Mouse (Mus musculus) kidney, adult 11 months (tissue): ENCODE data around the gene Gm128.
A peak's percentile ranks its signal among the peaks of the same experiment; 100 is the strongest.

Experiments
- DNase-seq: peaks from one replicate; pipeline ENCODE4 v3.0.0; 2022

The Gm128 gene

DNA sequence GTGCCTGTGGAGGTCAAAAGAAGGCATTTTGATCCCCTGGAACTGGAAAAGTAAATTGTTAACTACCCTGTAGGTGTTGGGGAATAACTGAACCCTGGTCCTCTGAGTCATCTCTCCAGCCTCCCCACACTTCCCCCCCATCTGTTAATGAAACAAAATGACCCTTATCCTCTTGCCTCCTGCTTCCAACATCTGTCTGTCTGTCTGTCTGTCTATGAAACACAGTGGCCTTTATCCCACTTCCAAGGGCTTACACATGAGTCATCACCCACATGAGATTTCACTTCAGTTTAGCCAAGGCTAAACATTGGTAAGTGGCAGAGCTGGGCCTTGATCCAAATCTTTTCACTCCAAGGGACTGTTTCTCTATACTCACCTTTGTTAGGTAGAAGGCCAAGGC, 26.5 kb upstream of the Gm128 start:
- peak; percentile 53 for DNase-seq

DNA sequence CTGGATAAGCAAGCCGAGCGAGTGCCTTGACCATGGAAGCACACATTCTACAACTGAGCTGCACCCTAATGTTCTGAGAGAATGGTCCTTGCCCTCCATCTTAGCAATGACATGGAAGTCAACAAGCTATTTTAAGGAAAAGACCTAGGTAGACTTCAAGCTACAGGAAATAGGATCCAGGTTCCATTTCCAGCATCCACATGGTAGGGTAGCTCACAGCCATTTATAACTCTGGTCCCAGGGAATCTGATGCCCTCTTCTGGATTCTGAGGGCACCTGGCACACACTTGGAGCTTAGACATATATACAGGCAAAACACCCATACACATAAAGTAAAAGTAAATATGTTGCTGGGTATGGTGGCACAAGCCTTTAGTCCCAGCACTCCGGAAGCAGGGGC, 24.7 kb upstream of the Gm128 start:
- DNase-seq: no peak

DNA sequence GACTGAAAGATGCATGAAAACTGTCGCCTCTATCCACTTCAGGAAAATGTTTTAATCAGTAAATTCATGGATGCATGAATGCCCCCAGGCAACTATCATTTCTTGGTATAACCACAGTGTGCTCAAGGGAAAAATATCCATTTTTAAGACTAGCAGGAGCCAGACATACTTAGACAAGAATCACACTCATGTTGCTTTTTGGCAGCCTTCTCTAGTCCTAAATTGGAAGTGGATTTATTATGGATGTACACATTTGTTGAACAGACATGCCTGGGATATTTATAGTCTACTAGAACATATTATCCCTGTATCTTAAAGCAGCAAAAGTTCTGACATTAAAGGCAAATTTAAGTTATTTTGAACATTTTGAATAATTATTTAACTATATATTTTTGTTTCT, 23.3 kb upstream of the Gm128 start:
- DNase-seq: no peak

DNA sequence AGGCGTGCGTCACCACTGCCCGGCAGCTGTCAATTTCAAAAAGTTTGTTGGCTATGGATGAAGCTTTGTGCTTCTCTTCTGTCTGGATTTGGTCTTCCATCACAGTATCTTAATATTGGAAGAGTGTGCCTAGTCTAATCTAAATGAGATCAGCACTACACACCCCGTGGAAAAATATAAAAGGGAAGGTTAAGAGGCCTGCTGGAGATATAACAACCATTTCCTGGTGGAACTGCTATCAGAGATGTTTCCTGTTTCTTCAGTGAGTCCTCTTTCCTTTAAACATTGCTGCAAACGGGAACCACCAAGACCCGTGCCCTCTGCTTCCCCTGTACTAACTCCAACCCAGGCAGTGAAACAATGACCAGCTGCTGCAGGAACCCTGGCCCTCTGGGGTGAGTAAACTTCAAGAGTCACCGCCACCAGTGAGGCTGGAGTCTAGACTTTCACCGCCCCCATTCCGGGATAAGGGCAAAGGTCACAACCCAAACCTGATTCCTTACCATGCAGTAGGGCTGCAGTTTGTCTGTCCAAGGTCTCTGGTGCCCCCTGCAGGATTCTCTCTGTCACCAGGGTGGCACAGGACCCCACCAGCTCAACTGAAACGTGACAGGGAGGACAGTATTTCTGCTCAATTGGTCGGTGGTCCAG, 21.8 kb upstream of the Gm128 start:
- peak; percentile 91 for DNase-seq

DNA sequence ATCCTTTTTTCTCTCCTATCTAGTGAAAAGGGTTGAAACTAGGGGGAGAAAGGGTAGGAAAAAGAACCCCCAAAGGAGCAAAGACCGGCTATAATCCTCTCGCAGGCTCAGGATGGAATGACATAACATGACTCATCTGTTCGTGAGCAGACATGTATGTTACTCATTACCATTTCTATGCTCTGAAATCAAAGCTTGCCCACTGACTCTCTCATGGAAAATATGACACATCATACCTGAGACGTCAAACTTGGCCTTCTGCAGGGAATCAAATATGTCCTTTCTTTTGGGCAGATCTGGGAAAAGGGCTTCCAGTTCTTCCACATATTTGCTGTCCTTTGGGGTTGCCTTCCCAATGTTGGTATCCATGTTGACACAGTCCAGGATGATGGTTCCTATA, 20.6 kb upstream of the Gm128 start:
- DNase-seq: no peak

DNA sequence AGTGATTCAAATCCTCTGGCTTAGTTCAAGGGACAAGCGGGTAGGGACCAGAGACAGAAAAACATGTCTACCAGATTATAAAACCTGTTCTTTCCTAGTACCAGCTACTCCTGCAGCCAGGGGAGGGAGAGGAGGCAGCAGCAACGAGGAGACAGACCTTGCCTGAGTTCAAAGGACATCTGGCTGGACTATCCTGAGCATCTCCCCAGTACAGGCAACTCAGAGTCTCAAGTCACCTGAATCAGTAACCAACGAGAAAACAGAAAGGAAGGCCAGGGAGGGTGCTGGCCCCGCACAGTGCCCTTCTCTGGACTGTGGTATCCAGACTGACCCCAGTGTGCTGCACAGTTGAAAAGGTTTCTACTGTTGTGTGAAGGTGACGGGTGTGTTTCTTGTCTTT, 15.5 kb upstream of the Gm128 start:
- peak; percentile 66 for DNase-seq

DNA sequence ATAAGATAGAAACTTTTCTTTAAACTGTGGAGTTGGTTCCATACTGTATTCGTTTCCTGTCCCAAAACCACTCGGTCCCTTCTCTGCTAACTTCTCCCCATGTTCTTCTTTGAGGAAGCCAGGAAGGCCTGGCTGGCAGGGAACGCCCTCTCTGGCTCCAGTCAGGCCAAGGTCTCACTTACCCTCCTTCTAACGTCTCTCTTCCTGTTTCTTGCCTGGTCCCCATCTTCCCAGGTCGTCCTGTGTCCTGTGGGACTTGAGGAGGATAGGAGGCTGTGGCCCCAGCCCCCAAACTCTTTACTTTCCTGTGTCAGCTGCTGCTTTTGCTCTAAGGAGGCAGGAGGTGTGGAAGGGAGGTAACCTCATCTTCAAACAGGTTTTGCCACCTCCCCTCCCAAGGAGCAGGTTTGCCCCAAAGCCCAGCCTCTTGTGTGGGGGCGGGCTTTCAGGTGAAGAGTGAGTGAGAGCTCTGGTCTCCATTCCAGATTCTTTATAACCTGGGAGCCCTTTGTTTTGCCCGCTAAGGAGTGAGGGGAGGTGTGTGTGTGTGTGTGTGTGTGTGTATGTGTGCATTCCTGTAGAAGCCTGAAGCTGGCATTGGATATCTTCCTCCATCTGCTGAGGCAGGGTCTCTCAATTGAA, 9.5 kb upstream of the Gm128 start, which contains the start of gene Bnipl:
Bnipl (minus strand) TSS at position 411 of the 642 bp plus-strand sequence.
- DNase-seq: no peak

DNA sequence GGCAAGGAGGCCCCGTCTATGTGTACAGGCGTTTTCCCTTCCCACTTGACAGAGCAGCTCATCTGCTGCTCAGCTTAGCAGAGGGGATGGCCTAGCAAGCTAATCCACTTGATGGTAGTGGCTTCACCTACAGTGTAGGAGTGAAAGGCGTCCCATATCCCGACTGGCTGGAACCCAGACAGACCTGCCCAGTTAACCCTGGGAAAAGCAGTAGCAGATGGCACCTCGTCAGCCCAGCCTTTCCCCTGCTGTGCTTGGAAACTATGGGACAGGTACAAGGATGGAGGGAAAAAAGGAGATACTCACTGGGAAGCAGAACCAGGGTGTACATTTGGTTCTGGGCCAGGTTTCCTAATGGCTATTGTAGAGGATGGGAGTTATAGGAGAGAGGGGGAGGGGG, 9.0 kb upstream of the Gm128 start:
- DNase-seq: no peak

DNA sequence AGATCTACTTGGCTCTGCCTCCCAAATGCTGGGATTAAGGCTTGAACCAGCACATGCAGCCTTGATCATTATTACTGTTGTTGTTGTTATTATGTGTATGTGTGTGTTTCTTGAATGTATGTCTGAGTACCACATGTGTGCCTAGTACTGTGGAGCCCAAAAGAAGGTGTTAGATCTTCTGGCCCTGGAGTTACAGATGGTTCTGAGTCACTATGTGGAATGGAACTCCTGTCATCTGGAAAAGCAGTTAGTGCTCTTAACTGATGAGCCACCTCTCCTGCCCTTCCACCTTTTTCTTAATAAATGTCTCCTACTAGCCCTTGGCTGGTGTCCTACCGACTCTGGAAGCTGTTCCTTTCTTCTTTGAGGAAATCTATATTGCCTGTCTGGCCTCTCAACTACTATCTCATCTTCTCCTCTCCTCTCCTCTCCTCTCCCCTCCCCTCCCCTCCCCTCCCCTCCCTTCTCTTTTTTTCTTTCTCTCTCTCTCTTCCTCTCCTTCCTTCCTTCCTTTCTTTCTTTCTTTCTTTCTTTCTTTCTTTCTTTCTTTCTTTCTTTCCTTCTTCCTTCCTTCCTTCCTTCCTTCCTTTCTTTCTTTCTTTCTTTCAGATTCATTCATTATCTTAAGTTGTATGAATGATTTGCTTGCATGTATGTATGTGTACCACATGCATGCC, 6.4 kb upstream of the Gm128 start:
- DNase-seq: no peak

DNA sequence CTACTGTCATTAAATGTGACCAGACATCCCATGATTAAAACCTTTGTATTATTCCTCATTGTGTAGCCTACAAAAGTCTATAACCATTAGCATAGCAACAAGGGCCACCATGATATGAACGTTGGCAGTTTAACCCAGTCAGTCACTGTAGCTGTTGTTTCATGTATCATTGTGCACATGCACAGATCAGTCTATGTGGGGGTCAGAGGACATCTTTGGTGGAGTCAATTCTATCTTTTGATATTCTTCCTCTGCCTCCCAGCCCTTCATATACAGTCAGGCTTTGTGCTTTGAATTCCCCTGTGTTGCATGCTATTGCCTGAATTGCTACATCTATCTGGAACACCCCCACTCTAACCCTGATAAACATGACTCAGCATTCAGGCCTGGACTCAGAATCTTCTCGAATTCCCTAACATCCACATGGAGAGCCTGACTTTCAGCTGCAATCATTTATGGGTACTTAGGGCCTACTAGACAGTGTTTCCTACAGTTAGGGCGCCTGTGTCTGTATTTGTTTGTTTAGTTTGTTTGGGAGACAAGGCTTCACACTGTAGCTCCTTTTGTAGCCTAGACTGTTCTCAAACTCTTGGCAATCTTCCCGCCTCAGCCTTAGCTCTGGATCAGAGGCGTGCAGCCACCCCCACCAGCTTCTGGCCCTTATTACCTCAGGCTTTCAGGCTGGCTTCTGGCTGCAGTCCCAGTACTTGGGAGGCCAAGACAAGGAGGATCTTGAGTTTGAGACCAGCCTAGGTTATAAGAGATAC, 5.2 kb upstream of the Gm128 start:
- peak; percentile 50 for DNase-seq

DNA sequence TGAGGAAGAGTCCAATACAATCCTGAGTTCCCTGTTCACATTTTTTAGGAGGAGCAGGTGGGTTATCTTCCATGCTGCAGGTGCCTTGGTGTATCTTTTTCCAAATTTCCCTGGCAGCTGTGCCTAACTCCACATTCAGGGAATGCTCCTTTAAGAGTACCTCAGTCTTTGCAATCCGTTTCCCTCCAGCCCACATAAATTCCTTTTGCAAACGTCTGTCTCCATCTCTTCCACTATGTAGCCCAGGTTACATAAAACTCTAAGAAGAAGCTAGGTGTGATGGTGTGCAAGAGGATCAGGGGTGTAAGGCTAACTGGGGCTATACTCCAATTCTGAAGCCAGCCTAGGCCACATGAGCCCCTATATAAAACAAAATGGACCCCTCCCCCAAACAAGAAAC, 1.7 kb upstream of the Gm128 start:
- no peak for DNase-seq

DNA sequence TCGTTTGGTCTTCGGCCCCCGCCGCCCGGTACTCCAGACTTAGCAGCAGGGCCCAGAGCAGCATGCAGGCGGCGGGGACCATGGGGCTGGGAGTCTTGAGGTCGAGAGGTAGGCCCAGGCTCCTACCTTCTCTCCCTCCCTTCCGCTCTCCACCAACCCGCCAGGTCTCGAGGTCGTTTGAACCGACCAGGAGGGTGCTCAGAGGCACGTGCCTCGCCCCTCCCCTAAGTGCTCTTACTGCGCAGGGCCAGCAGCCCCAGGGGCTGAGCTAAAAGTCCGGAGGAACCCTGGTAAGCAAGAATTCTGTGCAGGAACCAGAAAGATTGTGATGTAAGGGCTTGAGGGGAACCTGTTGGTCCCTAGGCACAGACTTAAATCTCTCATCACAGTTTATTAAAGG, 498 bp downstream of the Gm128 start:
- DNase-seq: no peak

DNA sequence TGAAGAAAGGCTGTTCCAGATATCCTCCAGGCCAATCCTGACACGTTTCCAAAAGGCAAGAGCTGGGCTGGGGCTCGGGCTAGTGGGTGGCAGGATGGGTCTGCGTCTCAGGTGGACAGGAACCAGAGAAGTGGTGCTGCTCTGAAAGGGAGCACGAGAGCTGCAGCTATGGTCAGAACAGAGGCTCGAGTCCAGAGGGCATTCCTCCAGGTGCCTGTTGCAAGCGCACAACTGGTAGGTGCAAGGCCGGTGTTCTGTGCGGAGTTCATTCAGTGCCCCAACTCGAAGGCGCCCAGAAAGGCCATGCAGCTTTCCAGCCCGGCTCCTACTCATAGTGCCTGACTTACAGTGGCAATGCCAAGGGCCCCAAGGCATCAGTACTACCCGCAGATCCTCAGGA, 1.4 kb downstream of the Gm128 start:
- DNase-seq: peak; percentile 23

DNA sequence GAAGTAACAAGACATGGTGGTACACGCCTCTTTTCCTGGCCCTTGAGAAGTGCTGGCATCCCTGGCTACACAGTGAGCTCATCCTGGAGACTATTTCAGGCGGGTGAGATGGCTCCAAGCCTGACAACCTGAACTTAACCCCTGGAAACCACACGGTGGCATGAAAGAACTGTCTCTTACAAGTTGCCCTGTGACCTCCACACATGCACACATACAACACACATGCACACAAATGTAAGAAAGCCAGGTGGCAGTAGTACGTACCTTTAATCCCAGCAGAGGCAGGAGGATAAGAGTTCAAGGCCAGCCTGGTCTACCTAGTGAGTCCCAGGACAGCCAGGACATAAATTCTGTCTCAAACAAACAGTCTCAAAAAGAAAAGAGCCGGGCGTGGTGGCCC, 2.4 kb downstream of the Gm128 start:
- DNase-seq: no peak

DNA sequence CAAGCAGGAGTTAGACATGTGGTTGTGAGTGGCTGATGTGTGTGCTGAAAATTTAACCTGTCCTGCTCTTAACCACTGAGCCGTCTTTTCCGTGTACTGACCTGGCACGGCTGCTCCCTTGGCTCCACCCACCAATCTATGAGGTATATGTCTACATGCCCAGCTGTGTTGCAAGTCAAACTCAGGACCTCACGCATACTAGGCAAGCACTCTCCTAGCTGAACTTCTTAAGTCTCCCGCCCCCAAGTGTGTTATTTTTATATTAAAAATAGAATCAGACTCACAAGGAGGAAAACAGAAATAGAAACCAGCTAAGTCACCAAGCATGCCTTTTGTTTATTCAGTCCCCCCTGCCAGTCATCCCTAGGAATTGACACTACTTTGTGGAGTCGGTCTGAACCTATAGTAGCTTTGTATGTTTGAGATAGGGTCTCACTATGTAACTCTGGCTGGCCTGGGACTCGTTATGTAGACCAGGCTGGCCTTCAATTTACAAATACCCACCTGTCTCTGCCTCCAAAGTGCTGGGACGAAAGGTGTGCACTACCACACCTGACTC, 3.8 kb downstream of the Gm128 start:
- no peak for DNase-seq

DNA sequence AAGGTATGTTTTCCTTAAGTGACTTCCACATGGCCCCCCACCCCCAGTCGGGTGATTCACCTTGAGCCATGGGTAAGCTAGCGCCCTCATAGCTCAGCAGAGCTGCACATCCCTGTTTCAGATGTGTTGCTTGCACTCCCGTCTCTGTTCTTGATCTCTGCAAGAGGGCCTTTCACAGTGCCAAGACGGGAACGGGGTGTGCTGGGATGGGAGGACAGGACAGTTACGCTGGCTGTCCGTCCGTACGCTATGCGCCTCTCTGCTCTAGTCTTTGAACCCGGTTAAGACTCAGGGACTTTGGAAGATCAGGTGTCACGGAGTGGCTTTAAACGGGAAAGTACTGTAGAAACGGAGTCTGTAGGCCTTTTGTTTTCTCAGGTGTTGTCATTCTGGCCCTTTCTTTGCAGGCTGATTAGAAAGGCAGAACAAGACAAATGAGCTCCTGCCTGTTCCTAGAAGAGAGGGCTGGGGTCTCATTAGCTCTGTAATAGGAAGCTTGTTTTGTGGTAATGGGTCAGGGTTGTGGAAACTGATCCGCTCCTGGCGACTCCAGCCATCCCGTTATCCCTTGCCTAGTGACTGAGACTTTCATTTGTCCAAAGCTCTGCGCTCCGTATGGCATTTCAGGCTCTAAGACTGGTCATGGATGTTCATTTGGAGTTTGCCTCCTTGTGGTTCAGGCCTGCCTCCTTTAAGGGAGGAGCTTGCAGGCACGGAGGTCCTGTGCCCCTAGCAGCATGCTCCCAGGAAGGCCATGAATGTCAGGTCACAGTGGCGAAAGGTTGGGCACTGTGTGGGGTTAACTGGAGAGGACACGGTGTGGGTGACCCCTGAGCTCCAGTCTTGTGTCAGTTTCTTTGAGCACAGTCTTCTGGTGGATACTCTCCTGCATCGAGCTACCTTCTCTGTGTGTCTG, 5.8 kb downstream of the Gm128 start:
- DNase-seq: no peak

DNA sequence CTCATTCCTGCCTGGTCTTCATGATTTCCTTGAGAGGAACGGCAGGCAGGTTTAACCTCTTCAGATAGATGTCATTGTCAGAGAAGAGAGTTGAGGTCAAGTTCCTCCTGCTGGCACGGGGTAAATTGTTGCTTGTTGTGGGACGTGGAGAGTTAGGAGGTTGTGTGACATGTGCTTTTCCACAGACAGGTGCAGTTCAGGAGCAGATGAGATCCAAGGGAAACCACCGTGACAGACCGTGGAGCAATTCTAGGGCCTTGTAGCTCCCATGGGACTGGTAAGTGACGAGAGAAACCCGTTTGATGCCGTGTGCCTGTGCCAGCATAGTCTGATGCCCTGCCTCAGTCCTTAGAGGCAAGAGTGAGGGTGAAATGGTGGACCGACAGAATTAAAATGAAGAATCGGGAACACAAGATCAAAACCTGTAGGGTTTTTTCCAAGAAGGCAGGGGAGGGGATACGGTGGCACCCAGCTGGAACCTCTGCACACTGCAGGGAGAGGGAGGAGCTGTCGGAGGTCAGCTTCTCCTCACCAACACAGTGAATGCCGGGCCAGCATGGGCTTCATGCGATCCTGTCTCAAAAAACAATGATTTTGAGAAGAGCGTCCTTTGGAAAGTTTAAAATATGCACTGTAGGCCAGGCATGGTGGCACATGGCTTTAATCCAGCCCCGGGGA, 8.0 kb downstream of the Gm128 start:
- peak; percentile 29 for DNase-seq

DNA sequence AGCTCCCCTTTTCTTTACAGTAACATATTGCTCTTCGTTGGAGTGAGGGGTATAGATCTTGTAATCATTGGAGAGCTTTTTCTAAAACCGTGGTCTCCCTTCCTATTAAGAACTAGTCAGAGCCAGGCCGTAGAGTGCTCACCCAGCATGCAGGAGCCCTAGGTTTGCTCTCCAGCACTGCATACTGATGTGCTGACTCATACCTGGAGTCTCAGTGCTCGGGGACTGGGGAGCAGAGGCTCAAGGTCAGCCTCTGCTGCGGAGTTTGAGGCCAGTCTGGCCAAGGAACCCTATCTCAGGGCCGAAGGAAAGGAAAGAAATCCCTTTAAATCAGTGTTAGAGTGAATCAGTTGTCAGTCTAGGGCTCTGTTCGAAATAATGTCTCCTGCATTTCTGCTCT, 8.6 kb downstream of the Gm128 start:
- DNase-seq: peak; percentile 78

DNA sequence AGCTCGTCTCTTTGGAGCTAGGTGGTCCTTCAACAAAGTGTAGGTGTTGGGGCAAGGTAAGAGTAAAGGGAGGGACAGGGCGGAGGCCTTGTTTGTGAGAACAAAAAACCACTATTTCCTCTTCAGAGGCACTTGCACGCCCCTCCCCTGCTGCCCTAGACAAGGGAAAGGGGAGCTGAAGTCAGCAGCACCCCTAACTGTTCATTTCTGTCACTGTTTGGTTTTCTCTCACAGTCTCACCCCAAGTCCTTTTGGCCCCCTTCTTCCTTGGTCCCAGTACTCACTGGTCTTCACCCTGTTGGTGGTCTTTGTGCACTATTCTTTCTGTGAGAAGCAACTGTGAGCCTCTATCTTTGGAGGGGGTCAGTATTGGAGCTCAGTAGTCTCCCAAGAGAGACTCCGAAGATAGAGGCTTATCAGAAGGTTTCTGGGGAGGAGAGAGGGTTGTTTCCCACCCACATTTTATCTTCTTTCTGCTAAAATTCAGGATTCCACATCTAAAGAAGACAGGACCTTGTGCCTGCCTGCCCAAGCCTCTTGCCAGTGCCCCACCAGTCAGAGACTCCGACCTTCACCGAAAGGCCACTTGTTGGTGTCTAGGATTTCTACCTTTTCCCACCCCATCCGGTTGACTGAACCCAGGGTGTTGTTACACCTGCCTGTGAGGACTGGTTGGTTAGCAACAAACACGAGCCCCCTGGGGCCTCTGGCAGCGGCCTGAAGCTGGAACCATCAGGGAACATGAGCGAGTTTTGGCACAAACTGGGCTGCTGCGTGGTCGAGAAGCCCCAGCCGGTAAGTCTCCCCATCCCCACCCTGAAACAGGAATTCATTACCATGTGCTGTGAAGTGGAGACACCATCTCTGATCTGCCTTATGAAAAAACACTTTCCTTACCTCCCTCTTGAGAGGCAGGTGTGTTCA, 9.8 kb downstream of the Gm128 start, which contains the start of gene Mllt11:
Mllt11 (minus strand) TSS at position 874 of the 924 bp plus-strand sequence.
- peak; percentile 57 for DNase-seq
